Mouse (Mus musculus) activated CD4-positive, CD25-positive, alpha-beta regulatory T cell, adult 4 months (primary cell): Measurements from ENCODE around the gene Hdac9. TPM values are rescaled to one million over a fixed set of nuclear protein-coding genes. Genes with fewer than 3 reads are reported as not detected.
A peak's percentile ranks its signal among the peaks of the same experiment; 100 is the strongest.

ENCODE experiments used
- ATAC-seq: one replicate; pipeline ENCODE4 v1.8.0; 2017
- polyA plus RNA-seq, 2 experiments: library from polyadenylated mRNA; unstranded; fragments of 100-300 nt; shearing (Covaris generic); gene quantifications; one replicate each; pipeline ENCODE4 v1.2.1; 2017

Hdac9 gene
- polyA plus RNA-seq, 2 experiments from 2014 or later = 0.48 to 1.5 TPM

- no peak for ATAC-seq
Observed at GRCm38 (mm10) chr12:34697981-34698380, 218.9 kb downstream of the Hdac9 start.

DNA sequence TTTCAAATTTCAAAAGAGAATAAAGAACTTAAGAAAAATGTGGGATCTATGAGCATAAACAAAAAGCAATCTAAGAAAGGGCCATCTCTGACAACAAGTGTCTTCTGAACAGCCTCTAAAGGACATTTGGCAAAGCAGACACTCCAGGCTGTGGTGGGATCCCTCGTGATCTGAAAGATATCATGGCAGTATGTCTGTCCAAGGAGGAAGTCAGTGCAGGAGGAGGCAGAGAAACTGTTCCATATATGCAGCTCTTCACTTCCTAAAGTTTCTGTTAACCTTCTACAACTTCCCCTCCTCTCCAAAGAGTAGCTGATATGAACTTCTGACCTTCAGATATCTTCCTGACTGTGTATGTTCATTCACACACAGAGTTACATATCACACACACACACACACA lies 220.2 kb downstream of the Hdac9 start:
- no peak for ATAC-seq

- no peak for ATAC-seq
Observed at GRCm38 (mm10) chr12:34688941-34689340, 228.0 kb downstream of the Hdac9 start.

GRCm38 (mm10) chr12:34683375-34683774 lies 233.5 kb downstream of the Hdac9 start:
- ATAC-seq = no peak

GRCm38 (mm10) chr12:34682657-34683056 lies 234.2 kb downstream of the Hdac9 start:
- ATAC-seq = no peak

DNA sequence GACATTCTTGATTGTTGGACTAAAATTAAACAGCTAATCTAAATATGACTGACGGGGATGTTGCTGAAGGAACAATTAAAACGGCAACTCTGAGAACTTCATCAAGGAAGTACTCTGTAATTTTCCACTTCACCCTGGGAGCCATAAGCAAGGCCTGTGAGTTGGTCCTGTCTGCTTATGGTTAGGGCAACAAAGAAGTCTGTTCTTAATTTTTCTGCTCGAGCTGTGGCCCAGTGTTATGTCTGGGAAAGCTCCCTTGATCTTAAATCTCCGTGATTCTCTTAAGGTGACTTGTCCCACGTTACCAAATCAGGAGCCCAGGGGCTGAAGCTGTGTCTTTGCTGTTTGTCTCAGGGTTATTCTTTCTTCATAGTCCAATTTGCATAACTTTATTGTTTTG lies 236.3 kb downstream of the Hdac9 start:
- no peak for ATAC-seq

GRCm38 (mm10) chr12:34677110-34677509 lies 239.8 kb downstream of the Hdac9 start:
- no peak for ATAC-seq

DNA sequence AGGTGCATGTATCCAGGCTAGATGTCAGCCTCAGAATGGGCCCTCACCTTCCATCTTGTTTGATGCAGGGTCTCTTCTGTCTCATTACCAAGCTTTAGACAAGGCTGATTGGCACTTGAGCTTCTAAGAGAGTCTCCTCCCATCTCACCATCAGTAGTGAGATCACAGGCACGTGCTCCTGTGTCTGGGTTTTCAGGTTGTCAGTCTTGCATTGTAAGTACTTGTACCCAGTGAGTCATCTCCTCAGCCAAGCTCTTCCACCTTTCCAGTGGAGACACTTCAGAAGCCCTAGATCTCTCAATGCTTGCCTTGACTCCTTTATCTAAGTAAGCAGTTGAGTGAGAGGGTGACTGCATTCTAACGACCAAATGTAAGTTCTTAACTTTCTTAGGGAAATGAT lies 242.7 kb downstream of the Hdac9 start:
- no peak for ATAC-seq

GRCm38 (mm10) chr12:34673539-34673938 lies 243.4 kb downstream of the Hdac9 start:
- ATAC-seq = no peak

DNA sequence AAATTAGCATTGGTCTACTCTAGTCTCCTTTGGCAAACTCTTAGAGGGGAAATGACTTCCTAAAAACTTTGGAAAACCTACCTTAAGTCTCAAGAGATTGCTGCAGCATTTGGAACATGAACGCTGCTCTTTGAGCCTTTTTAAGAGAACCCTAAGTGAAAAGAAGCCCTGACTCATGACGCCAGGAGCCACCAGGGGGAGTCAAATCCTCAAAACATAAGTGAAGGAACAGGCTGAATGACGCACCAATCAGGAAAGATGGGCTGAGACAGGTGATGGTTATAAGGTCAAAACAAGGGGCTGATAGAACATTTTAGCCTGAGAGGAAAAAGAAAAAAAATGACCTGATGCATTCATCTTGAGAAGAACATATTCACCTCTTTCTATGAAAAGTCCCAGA lies 252.1 kb downstream of the Hdac9 start:
- peak; percentile 87 for ATAC-seq

GRCm38 (mm10) chr12:34661378-34661777 lies 255.5 kb downstream of the Hdac9 start:
- no peak for ATAC-seq

DNA sequence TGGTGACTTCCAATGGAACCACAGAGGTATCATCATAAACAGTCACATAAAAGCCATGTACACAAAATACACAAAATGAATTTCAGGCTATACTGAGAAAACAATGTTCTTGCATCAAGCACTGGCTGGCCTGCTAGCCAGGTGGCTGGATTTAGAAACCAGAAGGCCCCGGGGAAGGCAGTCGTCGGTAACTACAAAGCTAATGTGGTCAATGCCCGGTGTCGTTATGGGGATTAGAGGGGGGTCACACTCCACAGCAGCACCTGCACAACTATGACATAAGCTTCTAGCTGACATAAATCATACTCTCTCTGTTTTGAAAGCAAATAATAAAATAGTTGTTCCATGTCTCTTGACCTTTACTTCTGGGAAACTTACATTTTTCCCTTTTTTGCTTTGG lies 256.9 kb downstream of the Hdac9 start:
- no peak for ATAC-seq

GRCm38 (mm10) chr12:34658568-34658967 lies 258.3 kb downstream of the Hdac9 start:
- ATAC-seq = no peak

DNA sequence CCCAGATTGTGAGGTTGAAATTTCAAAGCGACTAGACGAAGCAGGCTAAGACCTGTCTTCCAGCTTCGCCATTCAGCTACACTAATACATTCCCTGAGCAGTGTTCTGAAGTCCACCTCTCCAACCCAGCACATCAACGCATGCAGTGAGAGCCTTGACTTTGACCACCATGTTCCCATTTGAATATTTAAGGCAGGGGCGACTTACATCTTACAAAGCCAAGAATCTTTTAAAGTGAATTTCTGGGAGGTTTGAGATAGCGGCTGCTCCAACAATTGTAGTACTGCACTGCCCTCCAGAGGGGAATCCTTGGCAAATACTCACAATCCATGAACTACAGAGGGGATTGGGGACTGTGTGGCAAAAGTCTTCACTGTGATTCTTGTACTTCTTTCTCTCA lies 258.8 kb downstream of the Hdac9 start:
- ATAC-seq = no peak

- no peak for ATAC-seq
Observed at GRCm38 (mm10) chr12:34653615-34654014, 263.3 kb downstream of the Hdac9 start.

DNA sequence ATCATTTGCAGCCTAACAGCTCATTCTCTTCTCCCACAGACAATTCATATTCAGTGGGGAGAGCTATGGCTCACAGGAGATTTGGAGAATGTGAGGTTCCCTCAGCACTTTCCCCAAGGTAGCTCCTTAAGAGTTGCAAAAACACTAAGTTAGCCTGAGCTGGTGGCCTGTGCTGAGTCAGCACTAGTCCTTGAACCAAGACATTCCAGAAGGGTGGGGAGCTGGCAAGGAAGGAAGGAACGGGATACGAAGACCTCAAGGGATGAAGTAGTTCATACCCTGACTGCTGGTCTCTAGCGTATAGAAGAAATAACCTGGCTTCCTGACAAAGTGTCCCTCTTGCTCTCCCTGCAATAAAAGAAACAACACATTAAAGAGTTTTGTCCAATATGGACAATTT lies 268.1 kb downstream of the Hdac9 start:
- ATAC-seq = no peak

GRCm38 (mm10) chr12:34641705-34642259 lies 275.1 kb downstream of the Hdac9 start:
- no peak for ATAC-seq

DNA sequence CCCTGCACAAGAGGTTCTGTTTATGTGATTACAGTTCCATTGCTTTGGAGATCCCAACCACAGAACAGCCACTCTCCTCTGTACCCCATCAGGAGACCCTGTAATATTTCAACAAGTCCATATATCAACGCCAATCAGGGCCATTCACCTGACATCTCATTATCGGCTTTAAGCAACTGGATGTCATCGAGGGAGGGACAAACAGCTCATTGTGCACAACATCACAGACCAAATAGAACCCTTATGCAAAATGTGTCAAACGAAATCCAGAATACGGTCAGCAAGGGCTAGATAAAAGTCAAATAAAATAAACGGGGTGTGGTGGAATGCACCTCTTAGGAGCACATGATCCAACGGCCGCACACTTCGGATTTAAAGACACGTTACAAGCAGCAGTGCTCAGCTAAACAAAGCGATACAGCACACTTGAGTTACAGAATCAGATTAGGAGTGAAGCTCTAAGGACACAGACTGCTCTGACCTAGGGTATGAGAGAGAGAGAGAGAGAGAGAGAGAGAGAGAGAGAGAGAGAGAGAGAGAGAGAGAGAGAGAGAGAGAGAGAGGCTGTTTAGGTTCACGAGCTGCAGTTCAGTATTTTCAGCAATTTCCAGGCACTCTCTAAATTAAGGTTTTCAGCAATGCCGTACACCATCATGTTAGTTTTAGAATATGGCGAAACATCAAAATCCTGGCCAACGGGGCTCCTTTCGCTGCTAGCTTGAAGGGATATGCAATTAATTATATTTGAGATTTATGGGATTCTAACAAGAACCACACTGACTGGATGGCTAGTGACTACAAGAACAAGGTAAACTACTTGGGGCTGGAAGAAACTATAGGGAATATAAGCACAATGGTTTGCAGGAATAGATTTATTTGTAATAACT lies 279.4 kb downstream of the Hdac9 start:
- ATAC-seq = no peak

DNA sequence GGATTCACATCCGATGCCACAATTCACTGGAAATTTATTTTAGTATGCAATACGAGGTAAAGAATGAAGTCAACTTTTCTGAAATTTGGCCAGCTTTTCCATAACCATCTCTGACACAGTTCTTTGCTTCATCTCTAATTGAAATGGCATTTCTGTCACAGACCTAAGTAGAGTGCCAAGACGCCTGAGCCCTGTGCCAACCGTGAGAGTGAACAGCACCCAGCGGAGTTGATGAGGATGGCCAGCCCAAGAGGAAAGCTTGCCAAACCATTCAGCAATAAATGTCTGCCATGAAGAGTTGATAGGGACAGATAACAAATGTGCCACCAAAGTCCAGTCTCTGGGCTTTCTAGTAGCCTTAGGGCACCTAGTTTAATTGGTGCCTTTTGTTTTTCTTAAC lies 297.8 kb downstream of the Hdac9 start:
- ATAC-seq = no peak

DNA sequence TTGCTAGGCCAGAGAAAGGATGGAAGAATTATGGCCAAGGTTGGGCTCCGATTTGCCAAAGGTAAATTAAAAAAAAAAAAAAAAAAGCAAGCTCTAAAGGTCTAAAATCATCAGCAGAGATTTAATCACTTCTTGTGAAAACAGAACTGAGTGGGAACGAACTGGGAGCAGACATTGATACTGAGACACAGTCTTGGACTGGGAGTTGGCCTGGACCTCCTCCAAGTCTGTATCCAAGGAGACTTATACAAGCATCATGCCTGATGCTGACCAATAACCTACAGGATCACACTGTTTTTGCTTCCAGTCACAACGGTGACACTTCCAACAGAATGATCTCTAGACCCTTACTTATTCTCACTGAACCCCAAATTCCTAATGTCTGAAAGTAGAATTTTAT lies 298.6 kb downstream of the Hdac9 start:
- no peak for ATAC-seq

- ATAC-seq = no peak
Observed at GRCm38 (mm10) chr12:34617836-34618235, 299.1 kb downstream of the Hdac9 start.

DNA sequence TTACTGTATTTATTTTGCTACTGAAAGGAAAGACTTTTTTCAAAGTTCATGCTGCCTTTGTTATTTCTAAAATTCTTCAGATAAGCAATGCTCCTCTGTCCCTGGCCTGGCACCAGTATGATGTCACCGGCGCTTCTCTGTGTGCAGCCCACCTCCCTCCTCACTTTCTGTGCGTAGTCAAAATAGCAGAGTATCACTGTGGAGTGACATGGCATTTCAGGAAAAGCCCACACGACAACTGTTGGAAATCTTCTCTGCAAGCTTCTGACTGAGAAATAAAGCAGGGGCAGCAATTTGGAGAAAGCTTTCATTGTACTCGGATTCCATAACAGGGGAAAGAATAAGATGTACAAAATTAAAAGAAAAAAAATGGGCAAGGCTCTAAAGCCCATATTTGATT lies 302.1 kb downstream of the Hdac9 start:
- ATAC-seq = no peak

GRCm38 (mm10) chr12:34612511-34612910 lies 304.4 kb downstream of the Hdac9 start:
- ATAC-seq = no peak

DNA sequence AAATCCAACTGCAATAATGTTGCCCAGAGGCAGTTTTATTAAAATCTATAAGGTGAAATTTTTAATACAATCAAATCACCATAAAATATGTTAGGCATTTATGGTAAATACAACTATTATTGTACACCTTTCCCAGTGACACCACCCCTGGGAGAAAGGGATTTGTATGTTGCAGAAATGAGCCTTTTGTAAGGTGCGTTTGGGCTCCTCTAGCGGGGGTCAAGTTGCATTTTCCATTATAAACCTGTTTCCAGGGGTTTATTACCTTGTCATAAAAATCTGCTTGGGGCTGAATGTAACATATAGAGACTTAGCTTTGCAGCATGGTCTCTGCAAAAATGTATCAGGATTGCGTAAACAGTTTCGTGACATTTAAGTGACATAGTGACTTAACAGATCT lies 312.4 kb downstream of the Hdac9 start:
- ATAC-seq = no peak
